Mouse (Mus musculus) telencephalon, adult 2 months (tissue): Measurements from ENCODE around the gene Apex1.
"Not testable (repeated sequence)": the region's sequence is repeated elsewhere in the genome, so short reads cannot be mapped to it uniquely, and the experiment has no call there.

Experiments
- DNase-seq: peaks from one replicate; pipeline ENCODE4 v3.0.0-alpha.2; 2011; ENCODE audit warnings: low read depth, low spot score

Apex1 gene

DNA sequence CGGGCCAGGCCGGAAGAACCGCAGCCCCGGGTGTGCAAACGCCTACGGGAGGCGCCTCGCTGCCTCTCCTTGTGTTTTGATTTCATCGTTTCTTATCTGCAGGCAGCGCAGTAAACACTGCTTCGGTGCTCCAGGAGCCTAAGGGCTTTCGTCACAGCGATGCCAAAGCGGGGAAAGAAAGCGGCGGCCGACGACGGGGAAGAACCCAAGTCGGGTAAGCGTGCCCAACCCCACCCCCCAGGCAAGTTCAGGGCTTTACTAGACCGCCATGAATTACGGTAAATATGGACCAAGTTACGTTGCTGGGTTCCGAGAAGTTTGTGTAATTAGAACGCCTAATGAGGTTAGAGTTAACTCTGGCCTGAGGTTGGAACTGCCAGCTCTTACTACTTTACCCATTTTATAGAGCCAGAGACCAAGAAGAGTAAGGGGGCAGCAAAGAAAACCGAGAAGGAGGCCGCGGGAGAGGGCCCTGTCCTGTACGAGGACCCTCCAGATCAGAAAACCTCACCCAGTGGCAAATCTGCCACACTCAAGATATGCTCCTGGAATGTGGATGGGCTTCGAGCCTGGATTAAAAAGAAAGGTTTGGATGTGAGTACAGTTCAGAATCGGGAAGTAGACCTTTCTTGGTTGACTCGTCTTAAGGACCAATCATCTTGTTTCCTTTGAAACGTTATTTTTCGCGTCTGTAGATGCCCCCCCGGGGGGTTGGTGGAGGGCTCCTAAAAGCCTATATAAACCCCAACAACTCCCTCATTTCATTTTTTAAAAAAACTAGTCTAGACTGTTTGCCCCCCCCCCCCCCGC lies 548 bp downstream of the Apex1 start:
- no peak for DNase-seq

DNA sequence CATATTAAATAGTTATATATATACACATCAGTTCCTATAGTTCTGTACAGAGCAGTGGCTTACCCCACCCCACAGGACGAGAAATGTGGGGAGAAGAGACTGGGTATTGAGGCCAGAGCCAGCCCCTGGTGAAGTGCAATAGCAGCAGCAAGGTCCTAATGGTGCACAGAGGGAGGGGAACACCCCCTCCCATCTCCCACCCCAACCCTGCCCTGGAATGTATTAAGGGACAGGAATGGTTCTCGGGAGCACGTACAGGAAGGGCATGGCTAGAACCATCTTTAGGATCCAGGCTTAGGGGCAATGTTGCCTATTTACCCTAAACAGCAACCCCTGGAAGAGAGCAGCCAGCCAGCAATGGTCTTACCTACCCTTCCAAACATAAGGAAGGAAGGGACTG lies 2.6 kb downstream of the Apex1 start:
- no peak for DNase-seq

DNA sequence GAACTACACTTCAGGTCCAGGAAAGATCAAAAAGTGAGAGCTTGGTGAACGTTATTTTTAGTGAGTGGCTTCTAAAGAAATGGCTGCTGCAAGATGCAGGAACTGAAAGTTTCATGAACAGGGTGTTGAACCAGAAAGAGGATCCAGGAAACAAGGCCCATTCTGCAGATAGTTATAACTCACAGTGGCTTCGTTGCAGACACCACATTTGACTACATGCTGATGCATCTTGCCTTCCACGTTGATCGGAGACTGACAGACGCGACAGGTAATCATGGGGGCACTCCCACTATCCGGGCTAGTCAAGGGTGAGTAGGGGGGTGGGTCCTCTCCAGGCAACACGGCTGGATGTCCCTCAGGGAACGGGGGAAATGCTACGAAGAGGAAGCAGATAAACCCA lies 5.2 kb downstream of the Apex1 start:
- no peak for DNase-seq

DNA sequence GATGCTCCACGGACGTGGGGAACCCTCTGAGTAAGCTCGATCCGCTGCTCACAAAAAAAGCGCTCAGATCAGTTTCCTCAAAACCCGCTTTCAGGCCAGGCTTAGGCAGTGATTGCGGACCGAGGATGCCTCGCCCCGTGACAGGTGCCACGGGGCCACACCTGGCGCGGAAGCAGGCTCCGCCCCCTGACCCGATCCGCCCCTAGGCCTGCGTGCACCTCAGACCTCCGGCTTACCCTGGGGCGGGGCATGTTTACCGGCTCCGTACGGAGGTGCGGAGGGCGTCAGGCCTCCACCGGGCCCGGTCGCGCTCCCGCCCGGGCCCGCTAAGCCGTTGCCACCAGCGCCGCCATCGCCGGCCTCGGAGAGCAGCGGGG lies 5.6 kb downstream of the Apex1 start:
- no peak for DNase-seq

DNA sequence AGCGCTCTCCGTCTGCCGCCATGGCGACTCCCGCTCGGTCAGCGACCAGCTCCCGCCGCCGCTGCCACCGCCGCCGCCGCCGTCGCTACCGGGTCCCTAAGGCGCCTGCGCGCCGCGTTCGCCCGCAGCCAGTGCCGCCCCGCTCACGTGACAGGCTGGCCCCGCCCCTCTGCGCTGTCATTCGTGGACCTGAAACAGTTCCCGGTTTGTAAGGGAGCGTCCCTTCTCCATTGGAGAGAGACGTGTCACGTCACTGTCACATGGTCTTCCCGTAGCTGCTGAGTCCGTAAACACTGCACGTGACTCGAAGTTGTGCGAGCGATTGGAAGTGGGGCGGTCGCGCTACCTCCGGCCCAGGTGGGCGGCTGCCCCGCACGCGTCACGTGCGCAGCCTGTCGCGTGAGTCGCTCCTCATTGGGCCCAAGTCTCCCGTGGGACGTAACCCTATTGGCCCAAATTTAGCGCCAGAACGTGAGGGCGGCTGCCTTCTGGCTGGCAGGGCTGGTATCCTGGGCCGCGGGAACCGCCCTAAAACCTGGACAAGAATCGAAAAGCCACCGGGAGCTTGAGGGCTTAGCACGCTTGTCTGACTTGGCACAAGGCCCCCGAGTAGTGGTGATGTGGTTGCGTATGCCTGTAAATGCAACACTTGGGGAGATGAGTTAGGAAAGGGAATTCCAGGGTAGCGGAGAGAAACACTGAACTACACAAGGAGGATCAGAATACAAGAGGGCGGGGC lies 6.2 kb downstream of the Apex1 start, which contains the start of the genes Pip4p1 and Pnp:
Pip4p1 (minus strand) TSS at position 103 of the 739 bp plus-strand sequence.
Pnp (plus strand) TSS at position 329 of the 739 bp plus-strand sequence.
- peak; percentile 99 for DNase-seq

DNA sequence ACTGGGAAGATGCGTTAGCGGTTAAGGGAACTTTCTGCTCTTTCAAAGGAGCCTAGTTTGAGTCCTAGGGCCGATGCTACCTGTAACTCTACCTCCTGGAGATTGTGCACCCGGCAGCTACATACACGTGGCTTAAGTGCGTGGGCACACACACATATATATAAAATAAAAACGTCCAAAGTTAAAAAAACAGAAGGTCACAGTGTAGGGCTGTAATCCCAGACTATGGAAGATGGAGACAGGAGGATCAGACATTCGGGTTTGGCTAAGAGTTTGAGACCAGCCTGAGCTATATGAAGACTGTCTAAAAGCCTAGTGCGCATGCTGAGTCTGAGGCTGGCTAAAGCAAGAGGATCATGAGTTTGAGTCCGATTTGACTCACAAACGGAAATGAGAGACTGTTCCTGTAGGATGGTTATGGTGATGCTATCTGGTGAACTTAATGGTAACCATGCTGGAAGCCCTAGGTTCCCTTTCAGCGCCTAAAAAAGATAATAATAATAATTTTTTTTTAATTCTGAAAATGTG lies 6.8 kb downstream of the Apex1 start:
- DNase-seq = no peak

DNA sequence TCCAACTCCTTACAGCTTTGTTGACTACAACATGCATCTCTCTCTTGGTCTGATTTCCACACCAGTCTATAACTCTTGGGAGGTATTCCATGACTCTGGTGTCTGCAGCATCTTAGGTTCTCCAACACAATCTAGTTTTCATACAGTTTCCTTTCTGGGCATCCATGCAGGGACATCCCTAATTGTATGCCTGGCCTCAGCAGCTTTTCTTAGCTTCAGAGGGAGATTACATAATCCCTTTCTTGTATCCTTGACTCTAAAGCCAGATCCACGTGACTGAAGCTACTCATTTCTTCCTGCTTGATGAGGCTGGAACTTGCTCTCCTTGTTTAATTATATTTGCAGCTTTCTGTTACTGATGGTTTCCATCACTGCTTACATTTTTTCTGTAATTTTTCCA lies 11.9 kb downstream of the Apex1 start:
- no peak for DNase-seq

DNA sequence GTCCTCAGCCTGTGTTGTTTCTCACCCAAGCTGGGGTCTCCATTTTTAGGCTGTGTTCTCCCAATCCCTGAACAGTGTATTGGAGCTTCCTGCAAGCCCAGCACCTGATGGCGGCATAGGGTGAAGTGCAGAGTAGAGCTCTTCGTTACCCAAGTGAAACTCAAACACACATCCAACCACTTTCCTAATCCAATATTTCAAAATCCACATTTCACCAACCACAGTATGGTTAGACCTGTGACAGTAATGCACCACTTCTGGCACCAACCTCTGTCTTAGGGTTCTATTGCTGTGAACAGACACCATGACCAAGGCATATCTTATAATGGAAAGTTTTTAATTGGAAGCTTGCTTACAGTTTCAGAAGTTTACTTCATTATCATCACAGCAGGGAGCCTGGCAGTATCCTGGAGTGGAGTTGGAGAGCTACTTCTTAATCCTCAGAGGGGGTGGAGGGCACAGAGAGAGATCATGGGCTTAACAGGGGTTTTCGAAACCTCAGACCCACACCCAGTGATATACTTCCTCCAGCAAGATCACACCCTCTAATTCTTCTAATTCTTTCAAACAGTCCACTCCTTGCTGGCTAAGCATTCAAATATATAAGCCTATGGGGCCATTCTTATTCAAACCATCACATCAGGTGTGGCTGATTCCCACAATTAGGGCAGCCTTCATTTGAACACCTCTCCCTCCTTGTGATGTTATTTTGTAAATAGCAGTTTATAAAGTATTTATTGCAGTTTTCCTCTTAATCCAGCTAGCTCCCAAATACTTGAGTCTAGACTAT lies 13.5 kb downstream of the Apex1 start:
- no peak for DNase-seq

DNA sequence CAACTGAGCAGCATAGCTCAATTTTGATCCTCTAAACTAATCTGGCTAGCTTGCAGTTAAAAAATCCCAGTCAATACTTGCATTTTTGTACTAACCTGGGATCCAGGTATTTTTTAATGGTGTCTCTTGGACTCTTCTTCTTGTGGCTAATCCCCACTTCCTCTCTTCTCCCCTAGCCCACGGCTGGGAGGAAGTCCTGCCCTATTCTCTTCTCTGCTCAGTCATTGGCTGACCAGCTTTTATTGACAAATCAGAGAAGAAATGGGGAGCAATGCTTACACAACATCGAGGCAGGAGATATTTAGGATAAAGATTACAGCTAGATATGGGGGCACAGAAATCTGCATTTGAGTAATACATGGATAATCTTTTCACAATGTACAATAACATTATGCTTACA lies 14.2 kb downstream of the Apex1 start:
- DNase-seq = no peak

DNA sequence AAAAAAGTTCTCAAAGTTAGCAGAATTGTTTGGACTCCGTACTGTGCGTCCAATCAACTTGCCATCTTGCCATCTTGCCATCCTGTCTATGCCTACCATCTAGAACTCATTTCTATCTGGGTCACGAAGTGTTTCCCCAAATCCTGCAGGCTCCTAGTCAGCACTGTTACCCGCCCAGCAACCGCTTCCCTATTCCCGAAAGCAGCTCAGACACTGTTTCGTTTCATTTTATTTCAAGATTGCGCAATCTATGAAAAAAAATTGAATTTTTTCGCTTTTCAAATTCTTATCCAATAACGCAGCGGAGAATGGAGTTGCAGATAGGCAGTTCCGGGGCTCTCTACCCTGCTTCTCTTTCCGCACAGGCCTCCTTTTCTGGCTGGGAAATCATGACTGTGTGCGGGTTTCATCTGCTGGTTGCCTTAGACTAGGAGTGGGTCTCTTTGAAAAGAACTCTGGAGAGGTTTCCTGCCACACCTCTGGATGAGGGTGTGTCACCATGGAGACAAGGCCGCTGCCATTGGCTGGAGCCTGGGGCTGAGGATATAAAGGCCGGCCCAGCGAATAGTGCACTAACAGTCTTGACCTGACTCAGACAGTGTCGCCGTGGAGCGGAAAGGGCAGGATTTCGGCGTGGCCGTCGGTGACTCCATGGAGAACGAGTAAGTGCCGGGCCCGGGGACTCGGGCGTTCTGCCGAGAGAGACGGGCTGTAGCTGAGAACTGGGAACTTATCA lies 19.3 kb downstream of the Apex1 start, which contains the start of gene Gm49342:
Gm49342 (plus strand) TSS at position 586 of the 736 bp plus-strand sequence.
- DNase-seq = peak; percentile 80

DNA sequence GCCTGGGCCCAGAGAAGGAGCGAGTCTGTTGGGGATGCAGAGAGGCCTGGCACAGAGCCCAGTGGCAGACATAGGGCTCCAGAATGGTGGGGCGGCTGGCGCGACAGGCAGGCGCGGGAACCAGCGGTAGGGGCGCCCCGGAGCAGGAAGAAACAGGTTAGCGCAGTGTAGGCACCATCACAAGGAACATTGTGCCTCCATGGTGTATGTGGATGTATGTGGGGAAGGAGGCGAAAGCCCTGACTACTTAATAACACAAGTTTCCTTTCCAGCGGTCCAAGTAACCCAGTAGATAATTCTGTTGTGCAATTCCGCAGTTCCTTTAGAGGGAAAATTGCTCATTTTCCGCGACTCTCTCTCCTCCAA lies 19.9 kb downstream of the Apex1 start:
- not testable (repeated sequence) for DNase-seq

DNA sequence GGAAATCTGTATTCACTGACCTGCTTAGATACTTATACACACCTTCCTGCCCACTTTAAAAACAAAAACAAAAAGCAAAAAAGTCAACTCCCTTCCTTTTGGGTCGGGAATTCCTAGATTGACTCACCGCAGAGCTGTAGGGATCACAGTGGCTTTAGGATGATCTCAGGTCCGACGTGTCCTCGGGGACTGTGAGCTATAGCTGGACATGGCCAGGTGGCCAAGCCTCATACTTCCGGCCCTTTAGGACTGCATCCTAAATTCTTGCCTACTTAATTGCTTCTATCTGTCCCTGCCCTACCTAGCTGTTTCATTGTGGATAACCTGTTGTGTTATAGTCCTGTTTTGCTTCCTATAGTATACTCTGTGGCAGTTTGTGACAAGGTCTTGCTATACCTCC lies 20.3 kb downstream of the Apex1 start:
- not testable (repeated sequence) for DNase-seq

DNA sequence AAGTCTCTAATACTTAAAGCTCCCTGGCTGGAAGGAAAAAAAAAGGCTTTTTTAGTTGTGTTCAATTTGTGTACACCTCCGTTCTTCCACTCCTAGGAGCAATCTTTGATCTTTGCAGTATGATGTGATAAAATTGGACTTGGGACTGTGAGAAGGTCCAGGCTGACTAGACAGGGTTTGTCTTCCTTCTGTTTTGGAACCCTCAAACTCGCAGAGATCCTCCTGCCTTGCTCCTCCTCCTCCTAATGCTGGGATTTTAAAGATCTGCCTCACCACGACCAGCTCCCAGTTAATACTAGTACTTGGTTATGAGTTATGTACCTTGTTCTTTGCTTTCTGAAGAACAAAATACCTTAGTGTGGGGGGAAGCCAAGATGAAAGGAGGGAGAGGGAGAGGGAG lies 20.8 kb downstream of the Apex1 start:
- DNase-seq = not testable (repeated sequence)

DNA sequence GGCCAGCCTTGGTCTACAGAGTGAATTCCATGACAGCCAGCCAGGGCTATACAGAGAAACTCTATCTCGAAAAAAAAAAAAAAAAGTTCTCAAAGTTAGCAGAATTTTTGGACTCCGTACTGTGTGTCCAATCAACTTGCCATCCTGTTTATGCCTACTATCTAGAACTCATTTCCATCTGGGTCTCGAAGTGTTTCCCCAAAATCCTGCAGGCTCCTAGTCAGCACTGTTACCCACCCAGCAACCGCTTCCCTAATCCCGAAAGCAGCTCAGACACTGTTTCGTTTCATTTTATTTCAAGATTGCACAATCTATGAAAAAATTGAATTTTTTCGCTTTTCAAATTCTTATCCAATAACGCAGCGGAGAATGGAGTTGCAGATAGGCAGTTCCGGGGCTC lies 30.7 kb downstream of the Apex1 start:
- DNase-seq = no peak

DNA sequence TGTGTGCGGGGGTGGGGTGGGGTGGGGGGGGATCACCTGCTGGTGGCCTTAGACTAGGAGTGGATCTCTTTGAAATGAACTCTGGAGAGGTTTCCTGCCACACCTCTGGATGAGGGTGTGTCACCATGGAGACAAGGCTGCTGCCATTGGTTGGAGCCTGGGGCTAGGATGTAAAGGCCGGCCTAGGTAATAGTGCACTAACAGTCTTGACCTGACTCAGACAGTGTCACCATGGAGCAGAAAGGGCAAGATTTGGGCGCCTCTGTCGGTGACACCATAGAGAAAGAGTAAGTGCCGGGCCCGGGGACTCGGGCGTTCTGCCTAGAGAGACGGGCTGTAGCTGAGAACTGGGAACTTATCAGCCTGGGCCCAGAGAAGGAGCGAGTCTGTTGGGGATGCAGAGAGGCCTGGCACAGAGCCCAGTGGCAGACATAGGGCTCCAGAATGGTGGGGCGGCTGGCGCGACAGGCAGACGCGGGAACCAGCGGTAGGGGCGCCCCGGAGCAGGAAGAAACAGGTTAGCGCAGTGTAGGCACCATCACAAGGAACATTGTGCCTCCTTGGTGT lies 31.3 kb downstream of the Apex1 start, which contains the start of gene Pnp2:
Pnp2 (plus strand) TSS at position 51 of the 567 bp plus-strand sequence.
- DNase-seq = not testable (repeated sequence)

DNA sequence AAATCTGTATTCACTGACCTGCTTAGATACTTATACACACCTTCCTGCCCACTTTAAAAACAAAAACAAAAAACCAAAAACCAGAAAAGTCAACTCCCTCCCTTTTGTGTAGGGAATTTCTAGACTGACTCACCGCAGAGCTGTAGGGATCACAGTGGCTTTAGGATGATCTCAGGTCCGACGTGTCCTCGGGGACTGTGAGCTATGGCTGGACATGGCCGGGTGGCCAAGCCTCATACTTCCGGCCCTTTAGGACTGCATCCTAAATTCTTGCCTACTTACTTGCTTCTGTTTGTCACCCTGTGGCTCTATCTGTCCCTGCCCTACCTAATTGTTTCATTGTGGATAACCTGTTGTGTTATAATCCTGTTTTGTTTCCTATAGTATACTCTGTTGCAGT lies 32.0 kb downstream of the Apex1 start:
- not testable (repeated sequence) for DNase-seq

DNA sequence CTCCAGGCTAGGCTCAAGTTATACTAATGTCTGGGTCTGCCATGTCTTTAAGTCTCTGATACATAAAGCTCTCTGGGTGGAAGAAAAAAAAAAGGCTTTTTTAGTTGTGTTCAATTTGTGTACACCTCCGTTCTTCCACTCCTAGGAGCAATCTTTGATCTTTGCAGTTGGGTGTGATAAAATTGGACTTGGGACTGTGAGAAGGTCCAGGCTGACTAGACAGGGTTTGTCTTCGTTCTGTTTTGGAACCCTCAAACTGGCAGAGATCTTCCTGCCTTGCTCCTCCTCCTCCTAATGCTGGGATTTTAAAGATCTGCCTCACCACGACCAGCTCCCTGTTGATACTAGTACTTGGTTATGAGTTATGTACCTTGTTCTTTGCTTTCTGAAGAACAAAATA lies 32.4 kb downstream of the Apex1 start:
- DNase-seq = not testable (repeated sequence)

DNA sequence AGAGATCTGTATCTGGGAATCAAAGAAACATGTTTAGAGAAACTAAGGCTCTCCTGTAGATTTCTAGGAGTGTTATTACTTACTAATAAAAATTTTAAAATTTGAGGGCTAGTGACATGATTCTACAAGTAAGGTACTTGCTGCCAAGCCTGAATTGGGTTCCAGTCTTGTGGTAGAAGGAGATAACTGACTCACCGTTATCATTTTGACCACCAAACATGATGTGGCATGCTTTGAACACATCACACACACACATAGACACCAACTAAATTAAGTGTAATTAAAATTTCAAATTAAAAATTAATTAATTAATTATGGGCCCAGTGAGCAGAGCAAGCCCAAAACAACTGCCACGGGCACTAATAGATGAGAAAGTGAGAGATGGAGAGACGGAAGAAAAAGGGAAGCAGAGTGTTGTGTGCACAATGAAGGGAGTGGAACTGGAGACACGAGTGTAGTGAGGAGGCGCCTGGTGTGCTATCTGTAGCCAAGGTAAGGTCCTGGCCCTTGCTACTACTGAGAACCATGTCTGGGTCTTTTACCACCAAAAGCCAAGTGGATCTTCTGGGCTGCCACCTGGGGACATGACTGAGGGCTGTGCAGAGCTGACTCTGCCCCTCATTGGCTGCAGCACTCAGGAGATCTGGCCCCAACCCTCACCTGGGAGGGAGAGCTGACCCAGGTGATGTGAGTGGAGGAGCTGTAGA lies 33.7 kb downstream of the Apex1 start:
- not testable (repeated sequence) for DNase-seq

DNA sequence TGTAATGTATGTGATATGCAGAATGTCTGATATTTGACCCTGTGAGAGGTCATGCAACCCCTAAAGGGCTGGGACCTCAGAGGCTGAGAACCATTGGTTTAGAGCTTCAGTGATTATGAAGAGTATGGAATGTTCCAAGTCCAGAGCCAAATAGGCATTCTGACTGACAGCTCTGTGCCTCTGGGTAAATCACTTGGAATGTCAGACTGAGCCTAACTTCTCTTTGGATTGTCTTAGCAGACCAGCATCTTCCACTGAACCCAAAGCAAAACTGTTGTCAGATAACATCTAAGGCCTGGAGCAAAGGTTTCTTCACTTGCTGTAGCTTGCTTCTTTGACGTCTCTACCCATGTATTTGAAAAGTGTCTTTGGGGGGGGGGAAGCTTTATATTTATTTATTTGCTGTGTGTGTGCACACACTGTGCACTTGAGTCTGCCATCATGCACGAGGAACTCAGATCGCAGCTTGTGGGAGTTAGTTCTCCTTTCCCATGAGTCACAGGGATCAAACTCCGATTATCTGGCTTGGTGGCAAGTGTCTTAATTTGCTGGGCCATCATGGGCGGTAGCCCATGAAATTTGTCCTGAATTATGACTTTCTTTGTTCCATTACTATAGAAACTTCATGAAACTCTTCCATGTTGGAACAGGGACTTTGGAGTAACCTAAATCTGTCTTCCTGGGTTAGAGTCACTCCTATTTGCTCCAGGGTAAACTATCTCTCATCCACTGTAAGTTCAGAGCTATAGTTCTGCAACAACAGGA lies 43.6 kb downstream of the Apex1 start:
- DNase-seq = no peak
